ENCODE assay signal across 24 mouse cellular contexts in genomic region chr1:72208095-72208494, GRCm38 (mm10).
"Had no signal": no experiment of that assay in that cellular context is flagged by ENCODE, and none has a peak within 500 bp of the region (broad histone marks: within the 10 kb centered on the region; RNA-seq: fewer than 3 reads in every experiment).

No protein-coding gene starts in this region.

- H3K27ac ChIP-seq: lung, embryonic 15.5 days; macrophage; midbrain, embryonic 10.5 days; midbrain, embryonic 12.5 days; neural tube, embryonic 13.5 days; neural tube, embryonic 15.5 days; stomach, embryonic 15.5 days had no signal

- DNase-seq: liver, postnatal 0 days; lung, adult 2 months; lung, postnatal 14 days; lung, postnatal 36 days; midbrain, embryonic 14.5 days; retina, postnatal 1 day; right cerebral cortex, adult 18-20 months; right cerebral cortex, postnatal 25 days; right cerebral cortex, postnatal 4 days; spleen, adult 18-20 months; thymus, adult 18-20 months; thymus, postnatal 14 days; thymus, postnatal 36 days had no signal

- ATAC-seq: liver, postnatal 0 days; lung, postnatal 0 days; midbrain, embryonic 16.5 days had no signal

- H3K9me3 ChIP-seq: lung, embryonic 15.5 days; megakaryocyte, embryonic 14.5 days; midbrain, embryonic 10.5 days; midbrain, embryonic 12.5 days; neural tube, embryonic 13.5 days; neural tube, embryonic 15.5 days; stomach, embryonic 15.5 days had no signal

- H3K4me2 ChIP-seq: lung, embryonic 15.5 days; midbrain, embryonic 12.5 days; neural tube, embryonic 13.5 days; neural tube, embryonic 15.5 days; stomach, embryonic 15.5 days had no signal

- H3K27me3 ChIP-seq: neural tube, embryonic 13.5 days; stomach, embryonic 15.5 days had no signal

- H3K4me3 ChIP-seq: lung, embryonic 15.5 days; megakaryocyte, embryonic 14.5 days; midbrain, embryonic 10.5 days; midbrain, embryonic 12.5 days; myocyte; neural tube, embryonic 13.5 days; neural tube, embryonic 15.5 days; stomach, embryonic 15.5 days had no signal

- H3K36me3 ChIP-seq: lung, embryonic 15.5 days; midbrain, embryonic 10.5 days; midbrain, embryonic 12.5 days; neural tube, embryonic 13.5 days; neural tube, embryonic 15.5 days; stomach, embryonic 15.5 days had no signal

- H3K9ac ChIP-seq: liver, postnatal 0 days; lung, embryonic 15.5 days; midbrain, embryonic 12.5 days; neural tube, embryonic 13.5 days; neural tube, embryonic 15.5 days; stomach, embryonic 15.5 days had no signal
